Mouse (Mus musculus): ENCODE results near the gene Smc1a. TPM values are rescaled to one million over a fixed set of nuclear protein-coding genes. Genes with fewer than 3 reads are reported as not detected.
"Not testable (repeated sequence)": the region's sequence is repeated elsewhere in the genome, so short reads cannot be mapped to it uniquely, and the experiment has no call there.

Smc1a gene
- polyA plus RNA-seq, 1 experiment from 2014 or later, result 102 TPM

- Histone ChIP-seq H3K9ac (no peak overlapping the region), H3K27ac (no peak overlapping the region), H3K4me1 (no peaks in the 10 kb centered on the region), H3K4me3 (replicated peaks) (no peak overlapping the region), H3K9me3 (no peaks in the 10 kb centered on the region), H3K36me3 (no peaks in the 10 kb centered on the region), H3K4me2 (no peak overlapping the region), H3K27me3 (replicated peaks) (no peaks in the 10 kb centered on the region)
- ATAC-seq (ENCODE audit: insufficient read depth, low FRiP score, low read depth), result no peak
Measured at GRCm38 (mm10) chrX:152047230-152047629, 31.0 kb downstream of the Smc1a start.

GRCm38 (mm10) chrX:152052546-152052945 is 36.3 kb downstream of the Smc1a start:
- no peak overlapping the region for H3K4me3 ChIP-seq (replicated peaks)
- 73% methylated on average over 3 of the region's 3 CpGs for WGBS
- H3K27me3 ChIP-seq (replicated peaks), result no peaks in the 10 kb centered on the region
- H3K27ac ChIP-seq, result no peak overlapping the region
- H3K4me2 ChIP-seq, result no peak overlapping the region
- no peak for ATAC-seq (ENCODE audit: insufficient read depth, low FRiP score, low read depth)
- H3K9me3 ChIP-seq, result no peaks in the 10 kb centered on the region
- no peaks in the 10 kb centered on the region for H3K4me1 ChIP-seq
- H3K9ac ChIP-seq, result no peak overlapping the region
- no peaks in the 10 kb centered on the region for H3K36me3 ChIP-seq

GRCm38 (mm10) chrX:152054094-152054493 is 37.9 kb downstream of the Smc1a start:
- Histone ChIP-seq H3K27me3 (replicated peaks) (0 out of 2 replicates have a peak, but pooled peaks cover 4% of the 10 kb centered on the region), H3K4me1 (no peaks in the 10 kb centered on the region), H3K9me3 (no peaks in the 10 kb centered on the region), H3K4me2 (no peak overlapping the region), H3K36me3 (no peaks in the 10 kb centered on the region), H3K9ac (no peak overlapping the region), H3K4me3 (replicated peaks) (no peak overlapping the region), H3K27ac (no peak overlapping the region)
- 83% methylated on average over 1 of the region's 1 CpGs for WGBS
- no peak for ATAC-seq (ENCODE audit: insufficient read depth, low FRiP score, low read depth)

DNA sequence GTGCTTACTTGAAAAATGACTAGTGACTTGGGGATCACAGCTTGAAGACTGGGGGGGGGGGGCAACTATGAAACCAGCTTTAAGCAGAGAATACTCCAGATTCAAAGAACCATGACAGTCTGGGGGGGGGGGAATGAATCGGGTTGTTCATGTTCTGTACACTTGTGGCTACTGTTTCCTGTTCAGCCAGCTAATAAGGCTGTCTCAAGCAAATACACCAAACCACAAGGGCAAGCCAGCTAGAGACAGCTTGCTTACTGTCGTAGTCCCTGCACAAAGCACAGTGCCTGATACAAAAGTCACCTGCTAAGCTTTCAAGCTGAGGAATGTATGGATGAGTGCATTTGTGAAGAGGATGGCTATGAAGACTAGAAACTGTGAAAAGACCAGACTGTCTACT is 49.4 kb downstream of the Smc1a start:
- H3K4me1 ChIP-seq, result no peaks in the 10 kb centered on the region
- WGBS, result 83% methylated on average over 2 of the region's 2 CpGs
- no peaks in the 10 kb centered on the region for H3K9me3 ChIP-seq
- no peak overlapping the region for H3K9ac ChIP-seq
- H3K4me3 ChIP-seq (replicated peaks), result no peak overlapping the region
- H3K27ac ChIP-seq, result no peak overlapping the region
- no peak overlapping the region for H3K4me2 ChIP-seq
- peaks cover 7% of the 10 kb centered on the region; the same call in 1 of the 2 replicates for H3K27me3 ChIP-seq (replicated peaks)
- no peak for ATAC-seq (ENCODE audit: insufficient read depth, low FRiP score, low read depth)
- no peaks in the 10 kb centered on the region for H3K36me3 ChIP-seq

GRCm38 (mm10) chrX:152067789-152068188 is 51.6 kb downstream of the Smc1a start:
- no peaks in the 10 kb centered on the region for H3K9me3 ChIP-seq
- no peak overlapping the region for H3K4me3 ChIP-seq (replicated peaks)
- H3K9ac ChIP-seq, result no peak overlapping the region
- no peaks in the 10 kb centered on the region; the same call in 1 of the 2 replicates for H3K27me3 ChIP-seq (replicated peaks)
- no peaks in the 10 kb centered on the region for H3K4me1 ChIP-seq
- no peak overlapping the region for H3K27ac ChIP-seq
- H3K36me3 ChIP-seq, result no peaks in the 10 kb centered on the region
- WGBS, result 74% methylated on average over 1 of the region's 1 CpGs
- no peak overlapping the region for H3K4me2 ChIP-seq
- no peak for ATAC-seq (ENCODE audit: insufficient read depth, low FRiP score, low read depth)

GRCm38 (mm10) chrX:152089832-152090614 is 73.8 kb downstream of the Smc1a start:
- not testable (repeated sequence) for H3K9me3 ChIP-seq; H3K27me3 ChIP-seq (replicated peaks); H3K4me1 ChIP-seq; ATAC-seq (ENCODE audit: insufficient read depth, low FRiP score, low read depth); H3K36me3 ChIP-seq; H3K9ac ChIP-seq; H3K4me3 ChIP-seq (replicated peaks); H3K4me2 ChIP-seq; H3K27ac ChIP-seq
- WGBS, result 34% methylated on average over 7 of the region's 7 CpGs

GRCm38 (mm10) chrX:152097572-152097971 is 81.3 kb downstream of the Smc1a start:
- WGBS, result 30% methylated on average over 1 of the region's 1 CpGs
- ATAC-seq (ENCODE audit: insufficient read depth, low FRiP score, low read depth), result no peak
- H3K36me3 ChIP-seq, result no peaks in the 10 kb centered on the region
- H3K27me3 ChIP-seq (replicated peaks), result no peaks in the 10 kb centered on the region
- no peak overlapping the region for H3K4me2 ChIP-seq
- H3K9ac ChIP-seq, result no peak overlapping the region
- H3K4me3 ChIP-seq (replicated peaks), result no peak overlapping the region
- no peaks in the 10 kb centered on the region for H3K9me3 ChIP-seq
- no peaks in the 10 kb centered on the region for H3K4me1 ChIP-seq
- H3K27ac ChIP-seq, result no peak overlapping the region

Other genes with a start within 250 kb of the Smc1a start
- 40.7 and 52.0 TPM in 2 replicates for gene Huwe1, start 215.6 kb upstream of the Smc1a start, polyA plus RNA-seq (2015; fragmentation: Nextera tagmentation; extraction: Ambion mirVana)
- gene Hsd17b10, start 14.6 kb upstream of the Smc1a start, polyA plus RNA-seq (2015; fragmentation: Nextera tagmentation; extraction: Ambion mirVana), result 180 and 208 TPM in 2 replicates
- gene Ribc1, start 133 bp upstream of the Smc1a start, polyA plus RNA-seq (2015; fragmentation: Nextera tagmentation; extraction: Ambion mirVana), result 2.5 and 2.8 TPM in 2 replicates
- gene Iqsec2, start 127.8 kb downstream of the Smc1a start, polyA plus RNA-seq (2015; fragmentation: Nextera tagmentation; extraction: Ambion mirVana), result 2.7 TPM in 2 replicates
- gene Kdm5c, start 216.6 kb downstream of the Smc1a start, polyA plus RNA-seq (2015; fragmentation: Nextera tagmentation; extraction: Ambion mirVana), result 34.4 and 39.6 TPM in 2 replicates

Measured in stomach, embryonic 15.5 days (tissue).